Mouse (Mus musculus) lung, postnatal 4 days (tissue): ENCODE results near the gene Fam183b.
"Not testable (repeated sequence)": the region's sequence is repeated elsewhere in the genome, so short reads cannot be mapped to it uniquely, and the experiment has no call there.

Source experiments
- DNase-seq, 2 experiments: peaks; one replicate each; pipeline ENCODE4 v3.0.0; 2021

The Fam183b gene

DNA sequence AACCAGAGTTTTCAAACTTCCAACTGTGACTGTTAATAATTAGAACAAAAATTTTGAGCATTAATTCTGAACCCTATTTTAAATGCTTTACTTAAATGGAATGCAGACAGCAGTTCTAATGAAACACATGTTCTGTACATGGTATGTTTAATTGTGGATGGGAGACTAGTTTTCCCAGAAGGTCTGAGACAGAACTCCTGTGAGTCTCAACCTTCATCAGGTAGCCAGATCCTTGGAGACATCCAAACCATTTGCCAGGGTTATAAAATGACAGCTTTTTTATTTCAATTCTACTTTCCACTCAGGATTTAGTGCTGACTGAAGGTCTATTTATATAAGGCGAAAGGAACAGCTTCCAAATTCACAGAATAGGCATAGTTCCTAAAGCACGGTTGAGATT, 49.3 kb downstream of the Fam183b start, which contains the start of gene Olfr316:
Gene Olfr316, plus strand, starts transcription at position 301 of the 400 bp plus-strand sequence.
- DNase-seq: no peak

DNA sequence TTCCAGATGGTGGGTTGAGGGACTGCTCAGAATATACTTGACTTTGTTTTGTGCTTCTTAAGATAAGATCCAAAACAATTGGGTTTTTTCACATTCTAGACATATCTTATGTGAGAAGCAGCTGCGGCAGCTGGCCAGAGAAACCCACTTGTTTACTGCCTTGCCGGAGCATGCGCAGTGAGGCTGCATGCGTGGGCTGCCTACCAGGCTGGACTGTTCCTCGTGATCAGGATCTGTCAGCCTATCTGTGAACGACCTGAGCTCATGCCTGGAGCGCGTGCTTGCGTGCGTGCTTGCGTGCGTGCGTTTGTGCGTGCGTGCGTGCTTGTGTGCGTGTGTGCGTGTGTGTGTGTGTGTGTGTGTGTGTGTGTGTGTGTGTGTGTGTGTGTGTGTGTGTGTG, 50.7 kb downstream of the Fam183b start:
- DNase-seq: not testable (repeated sequence)
